Mouse (Mus musculus): ENCODE measurements at regions not wholly inside any gene's neighbourhood (a gene's known extent, or its start where the extent isn't known, plus 50 kb on each side); places are given as distances from the start of the nearest gene placed in this dataset.
"Not testable (repeated sequence)": the region's sequence is repeated elsewhere in the genome, so short reads cannot be mapped to it uniquely, and the experiment has no call there.

- no peak for DNase-seq
These were observed 640.4 kb upstream of the Gm19410 start for GRCm38 (mm10) chr8:35125179-35125578.

GRCm38 (mm10) chr8:35132281-35132680 lies 633.3 kb upstream of the Gm19410 start:
- no peak for DNase-seq

GRCm38 (mm10) chr8:35135630-35136029 lies 630.0 kb upstream of the Gm19410 start:
- DNase-seq: no peak

- DNase-seq: no peak
These were observed 628.9 kb upstream of the Gm19410 start for GRCm38 (mm10) chr8:35136643-35137042.

- peak in 1 of 2 experiments; percentile 23 for DNase-seq
These were observed 624.8 kb upstream of the Gm19410 start for GRCm38 (mm10) chr8:35140775-35141174.

GRCm38 (mm10) chr8:35143018-35143656 lies 622.5 kb upstream of the Gm19410 start:
- no peak for DNase-seq

- no peak for DNase-seq
These were observed 621.9 kb upstream of the Gm19410 start for GRCm38 (mm10) chr8:35143684-35144083.

- DNase-seq: no peak
These were observed 621.2 kb upstream of the Gm19410 start for GRCm38 (mm10) chr8:35144401-35144800.

GRCm38 (mm10) chr8:35147481-35147880 lies 618.1 kb upstream of the Gm19410 start:
- no peak for DNase-seq

GRCm38 (mm10) chr8:35147967-35148366 lies 617.6 kb upstream of the Gm19410 start:
- DNase-seq: no peak

GRCm38 (mm10) chr8:35152585-35152984 lies 613.0 kb upstream of the Gm19410 start:
- peak in 1 of 2 experiments; percentile 24 for DNase-seq

GRCm38 (mm10) chr8:35156272-35156671 lies 609.3 kb upstream of the Gm19410 start:
- DNase-seq: no peak

GRCm38 (mm10) chr8:35157711-35158110 lies 607.9 kb upstream of the Gm19410 start:
- no peak for DNase-seq

- DNase-seq: peak; percentile 72
These were observed 606.3 kb upstream of the Gm19410 start for GRCm38 (mm10) chr8:35159329-35159728.

- no peak for DNase-seq
These were observed 605.4 kb upstream of the Gm19410 start for GRCm38 (mm10) chr8:35160230-35160629.

GRCm38 (mm10) chr8:35162166-35162565 lies 603.4 kb upstream of the Gm19410 start:
- not testable (repeated sequence) for DNase-seq

GRCm38 (mm10) chr8:35166611-35167010 lies 599.0 kb upstream of the Gm19410 start:
- DNase-seq: no peak

GRCm38 (mm10) chr8:35171536-35172310 lies 593.9 kb upstream of the Gm19410 start:
- peak; percentile 52 to 53 for DNase-seq

- DNase-seq: no peak
These were observed 588.3 kb upstream of the Gm19410 start for GRCm38 (mm10) chr8:35177314-35177713.

GRCm38 (mm10) chr8:35180075-35180474 lies 585.5 kb upstream of the Gm19410 start:
- peak; percentile 16 to 37 for DNase-seq

GRCm38 (mm10) chr8:35182141-35182540 lies 583.4 kb upstream of the Gm19410 start:
- DNase-seq: no peak

GRCm38 (mm10) chr8:35183423-35183822 lies 582.2 kb upstream of the Gm19410 start:
- DNase-seq: no peak

- DNase-seq: no peak
These were observed 580.4 kb upstream of the Gm19410 start for GRCm38 (mm10) chr8:35185165-35185564.

- no peak for DNase-seq
These were observed 577.1 kb upstream of the Gm19410 start for GRCm38 (mm10) chr8:35188531-35188930.
